Mouse (Mus musculus) C2C12 (cell line): Measurements from ENCODE around the gene Rptor.

ENCODE experiments used
- CTCF ChIP-seq: IDR thresholded peaks from one replicate; pipeline ENCODE4 v1.5.1; 2011; ENCODE audit not compliant: control insufficient read depth, insufficient read depth, insufficient read length
- MYOD1 ChIP-seq: IDR thresholded peaks from one replicate; pipeline ENCODE4 v1.6.1; 2011; ENCODE audit warnings: low read depth; ENCODE audit not compliant: control insufficient read depth, insufficient read length

- TF ChIP-seq MYOD1 (no peak), CTCF (no peak)
These were observed 208.3 kb downstream of the Rptor start for GRCm38 (mm10) chr11:119811022-119811421.
